ENCODE assay signal across 8 mouse cellular contexts in the genomic region with DNA sequence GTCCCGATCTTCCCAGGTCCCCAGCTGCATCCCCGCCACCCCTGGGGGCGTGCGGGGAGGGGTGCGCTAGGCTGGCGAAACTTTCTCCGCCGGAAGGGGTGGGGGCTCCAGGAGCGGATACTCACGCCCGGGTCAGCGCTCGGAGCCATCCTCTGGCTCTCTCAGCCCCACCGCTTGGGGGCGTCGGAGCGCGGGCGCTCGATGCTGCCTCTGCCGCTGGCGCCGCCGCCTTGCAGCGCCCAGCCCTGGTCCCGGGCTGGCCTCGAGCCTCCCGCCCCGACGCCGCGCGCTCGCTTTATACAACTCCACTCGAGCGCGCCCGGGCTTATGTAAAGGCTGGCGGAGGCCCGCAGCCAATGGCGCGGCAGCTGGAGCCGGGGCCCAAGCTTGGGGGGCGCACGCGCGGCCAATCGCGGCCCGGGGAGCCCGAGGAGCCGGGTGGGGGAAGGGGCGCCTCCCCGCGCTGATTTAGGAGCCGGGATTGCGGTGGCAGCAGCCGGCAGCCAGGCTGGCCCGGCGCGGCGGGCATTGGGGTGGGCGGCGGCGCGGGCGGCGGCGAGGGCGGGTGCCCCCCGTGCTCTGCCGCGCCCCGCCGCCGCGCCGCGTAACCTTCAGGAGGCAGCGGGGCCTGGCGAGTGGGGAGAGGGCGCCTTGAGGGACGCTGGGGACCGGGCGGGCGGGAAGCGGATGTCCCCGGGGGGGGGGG. TPM values are rescaled to one million over a fixed set of nuclear protein-coding genes. Genes with fewer than 3 reads are reported as not detected.
A peak's percentile ranks its signal among the peaks of the same experiment; 100 is the strongest.
DNase-seq lines count a peak whose midpoint lies in the region; ATAC-seq lines count a peak whose summit lies in the region.

A gene (minus strand): TSS at position 299 of the 706 bp plus-strand sequence.

- no peak within 1 kb of the TSS for H3K27ac ChIP-seq in heart, embryonic 11.5 days (ENCODE audit: low read depth, low read length)
- H3K27ac ChIP-seq in liver, embryonic 11.5 days (ENCODE audit: low read depth, low read length), result no peak within 1 kb of the TSS

- H3K36me3 ChIP-seq in heart, embryonic 11.5 days (ENCODE audit: control insufficient read depth, insufficient read depth, low read length), result no peaks in the 10 kb centered on the region
- H3K36me3 ChIP-seq in liver, embryonic 11.5 days (ENCODE audit: control insufficient read depth, insufficient read depth, low read length), result no peaks in the 10 kb centered on the region

- H3K4me2 ChIP-seq in heart, embryonic 11.5 days, result peak within 1 kb of the TSS; percentile 88
- peak within 1 kb of the TSS; percentile 70 for H3K4me2 ChIP-seq in liver, embryonic 11.5 days

- WGBS in heart, embryonic 11.5 days (ENCODE audit: insufficient replicate concordance), result under 1% methylated on average over 63 of the region's 88 CpGs
- under 1% methylated on average over 68 of the region's 88 CpGs for WGBS in liver, embryonic 11.5 days

- peaks cover 78% of the 10 kb centered on the region for H3K27me3 ChIP-seq in heart, embryonic 11.5 days (ENCODE audit: control insufficient read depth, insufficient read depth, low read length)
- peaks cover 58% of the 10 kb centered on the region for H3K27me3 ChIP-seq in liver, embryonic 11.5 days (replicated peaks; ENCODE audit: control insufficient read depth, insufficient read depth, low read length)

- peak within 1 kb of the TSS; percentile 55 for H3K4me3 ChIP-seq in heart, embryonic 11.5 days (ENCODE audit: low read depth, low read length)
- H3K4me3 ChIP-seq in liver, embryonic 11.5 days (ENCODE audit: low read depth, low read length), result peak within 1 kb of the TSS; percentile 53

- peak; percentile 35 for DNase-seq in kidney, adult 18-20 months
- DNase-seq in kidney, adult 8-10 months, result no peak
- peak; percentile 74 to 83 for DNase-seq in cerebellum, postnatal 4 days (ENCODE audit: low spot score in 2 of 2)
- DNase-seq in kidney, postnatal 36 days, result peak; percentile 29 to 42
- peak; percentile 36 for DNase-seq in liver, embryonic 11.5 days (ENCODE audit: low spot score)
- peak; percentile 22 for DNase-seq in ovary, postnatal 14 days (ENCODE audit: low spot score)
- DNase-seq in urinary bladder, postnatal 36 days (ENCODE audit: low spot score in 2 of 2), result no peak

- ATAC-seq in heart, embryonic 11.5 days (replicated peaks; ENCODE audit: insufficient number of reproducible peaks, low FRiP score, low TSS enrichment), result peak; percentile 42; the same call in 1 of the 2 replicates
- ATAC-seq in liver, embryonic 11.5 days (replicated peaks; ENCODE audit: low FRiP score), result 0 out of 2 replicates have a peak, but pooled peaks have one; percentile 20

- H3K9ac ChIP-seq in heart, embryonic 11.5 days (ENCODE audit: low read depth, low read length), result no peak within 1 kb of the TSS; the same call in 1 of the 2 replicates
- H3K9ac ChIP-seq in liver, embryonic 11.5 days (ENCODE audit: low read depth, low read length), result no peak within 1 kb of the TSS

- no peaks in the 10 kb centered on the region for H3K9me3 ChIP-seq in heart, embryonic 11.5 days (replicated peaks; ENCODE audit: control insufficient read depth, low read length)
- no peaks in the 10 kb centered on the region for H3K9me3 ChIP-seq in liver, embryonic 11.5 days (ENCODE audit: control insufficient read depth, low read length)

- H3K4me1 ChIP-seq in heart, embryonic 11.5 days (ENCODE audit: control insufficient read depth, insufficient read depth, low read length), result no peaks in the 10 kb centered on the region
- peaks cover 4% of the 10 kb centered on the region; the same call in 1 of the 2 replicates for H3K4me1 ChIP-seq in liver, embryonic 11.5 days (replicated peaks; ENCODE audit: control insufficient read depth, insufficient read depth, low read length)

RNA-seq across cellular contexts. Expression of the gene that starts here (rescaled TPM):
- polyA plus RNA-seq in heart, embryonic 11.5 days (2014; fragmentation: Nextera tagmentation; extraction: Ambion mirVana), result 0.23 and 0.46 TPM in 2 replicates
- 0.06 and 0.10 TPM in 2 replicates for polyA plus RNA-seq in liver, embryonic 11.5 days (2014; fragmentation: Nextera tagmentation; extraction: Ambion mirVana)

Comparison
In these comparisons a context has a peak if more than half of its experiments do, and no peak if none do; other contexts are left out.
1. DNase-seq: peak in kidney, adult 18-20 months (single experiment), cerebellum, postnatal 4 days (2 of 2), kidney, postnatal 36 days (2 of 2) and ovary, postnatal 14 days (single experiment); none in kidney, adult 8-10 months (0 of 2) and urinary bladder, postnatal 36 days (0 of 2).
2. Peak in ATAC-seq, H3K4me3 ChIP-seq and H3K4me2 ChIP-seq in heart, embryonic 11.5 days; RNA of the gene not detected or under 1 TPM.
3. Peak in DNase-seq, ATAC-seq, H3K4me3 ChIP-seq and H3K4me2 ChIP-seq in liver, embryonic 11.5 days; RNA of the gene not detected or under 1 TPM.